Mouse (Mus musculus) CD4-positive, CD25-positive, alpha-beta regulatory T cell, adult 4 months (primary cell): Measurements from ENCODE around the gene Psmd1. TPM values are rescaled to one million over a fixed set of nuclear protein-coding genes. Genes with fewer than 3 reads are reported as not detected.

Source experiments
- ATAC-seq: one replicate; pipeline ENCODE4 v1.8.0; 2017
- polyA plus RNA-seq, 2 experiments: library from polyadenylated mRNA; unstranded; fragments of 100-300 nt; shearing (Covaris generic); gene quantifications; one replicate each; pipeline ENCODE4 v1.2.1; 2017

Psmd1 gene
- polyA plus RNA-seq, 2 experiments from 2014 or later: 69.8 to 71.7 TPM

GRCm38 (mm10) chr1:86062523-86062922, 1.7 kb upstream of the Psmd1 start:
- no peak for ATAC-seq

GRCm38 (mm10) chr1:86076565-86076964, 12.4 kb downstream of the Psmd1 start:
- no peak for ATAC-seq

- no peak for ATAC-seq
Measured at GRCm38 (mm10) chr1:86094413-86094812, 30.2 kb downstream of the Psmd1 start.

GRCm38 (mm10) chr1:86105054-86105453, 40.9 kb downstream of the Psmd1 start:
- no peak for ATAC-seq

GRCm38 (mm10) chr1:86111779-86112178, 47.6 kb downstream of the Psmd1 start, which contains the start of gene Htr2b:
Gene Htr2b (minus strand): TSS chr1:86111970.
- no peak for ATAC-seq

- no peak for ATAC-seq
Measured at GRCm38 (mm10) chr1:86114141-86114540, 50.0 kb downstream of the Psmd1 start.

- ATAC-seq: no peak
Measured at GRCm38 (mm10) chr1:86119549-86119948, 55.4 kb downstream of the Psmd1 start.

- ATAC-seq: no peak
Measured at GRCm38 (mm10) chr1:86126036-86126435, 61.8 kb downstream of the Psmd1 start.

GRCm38 (mm10) chr1:86133337-86133736, 69.2 kb downstream of the Psmd1 start, which contains the start of gene Gm21972:
Gene Gm21972 (plus strand): TSS chr1:86133637.
- no peak for ATAC-seq

GRCm38 (mm10) chr1:86135315-86135714, 71.1 kb downstream of the Psmd1 start:
- ATAC-seq: no peak

- no peak for ATAC-seq
Measured at GRCm38 (mm10) chr1:86141081-86141480, 76.9 kb downstream of the Psmd1 start.

- no peak for ATAC-seq
Measured at GRCm38 (mm10) chr1:86143165-86143564, 79.0 kb downstream of the Psmd1 start.

- no peak for ATAC-seq
Measured at GRCm38 (mm10) chr1:86144001-86144944, 80.1 kb downstream of the Psmd1 start.

GRCm38 (mm10) chr1:86146293-86146692, 82.1 kb downstream of the Psmd1 start:
- ATAC-seq: no peak

- ATAC-seq: no peak
Measured at GRCm38 (mm10) chr1:86147557-86147956, 83.4 kb downstream of the Psmd1 start.

GRCm38 (mm10) chr1:86148161-86148560, 84.0 kb downstream of the Psmd1 start:
- ATAC-seq: no peak

GRCm38 (mm10) chr1:86150929-86151328, 86.7 kb downstream of the Psmd1 start:
- no peak for ATAC-seq

GRCm38 (mm10) chr1:86151376-86151775, 87.2 kb downstream of the Psmd1 start:
- ATAC-seq: no peak

GRCm38 (mm10) chr1:86152618-86153017, 88.4 kb downstream of the Psmd1 start:
- ATAC-seq: no peak

- peak; percentile 100 for ATAC-seq
Measured at GRCm38 (mm10) chr1:86154133-86154823, 90.1 kb downstream of the Psmd1 start, which contains the start of gene Armc9. Gene Armc9 (plus strand): TSS chr1:86154780.

GRCm38 (mm10) chr1:86154824-86155164, 90.6 kb downstream of the Psmd1 start:
- ATAC-seq: no peak

GRCm38 (mm10) chr1:86156075-86156474, 91.9 kb downstream of the Psmd1 start:
- ATAC-seq: no peak

GRCm38 (mm10) chr1:86156595-86156994, 92.4 kb downstream of the Psmd1 start:
- ATAC-seq: no peak

GRCm38 (mm10) chr1:86160059-86160458, 95.9 kb downstream of the Psmd1 start:
- ATAC-seq: no peak
